18 mouse cellular contexts compared by ENCODE assay signal in genomic region chr1:154004647-154005046, GRCm38 (mm10).
"Had no signal": no experiment of that assay in that cellular context is flagged by ENCODE, and none has a peak within 500 bp of the region (broad histone marks: within the 10 kb centered on the region; RNA-seq: fewer than 3 reads in every experiment).

No protein-coding gene starts in this region.

- H3K27me3 ChIP-seq: neural tube, embryonic 13.5 days; neural tube, embryonic 15.5 days had no signal

- H3K36me3 ChIP-seq: midbrain, embryonic 10.5 days; neural tube, embryonic 13.5 days; neural tube, embryonic 15.5 days had no signal

- DNase-seq: lung, adult 18-20 months; lung, embryonic 14.5 days; lung, postnatal 10 days; lung, postnatal 4 days; midbrain, embryonic 14.5 days; retina, postnatal 1 day; right cerebral cortex, adult 18-20 months; right cerebral cortex, postnatal 25 days; right cerebral cortex, postnatal 4 days; spleen, adult 18-20 months; thymus, adult 18-20 months; thymus, postnatal 14 days; thymus, postnatal 36 days had no signal

- H3K9me3 ChIP-seq: midbrain, embryonic 10.5 days; neural tube, embryonic 13.5 days; neural tube, embryonic 15.5 days had no signal

- H3K4me3 ChIP-seq: midbrain, embryonic 10.5 days; myocyte; neural tube, embryonic 13.5 days; neural tube, embryonic 15.5 days had no signal

- H3K27ac ChIP-seq: midbrain, embryonic 10.5 days; neural tube, embryonic 13.5 days; neural tube, embryonic 15.5 days had no signal

- H3K4me1 ChIP-seq: midbrain, embryonic 10.5 days; neural tube, embryonic 13.5 days; neural tube, embryonic 15.5 days had no signal

- H3K9ac ChIP-seq: lung, embryonic 14.5 days; neural tube, embryonic 13.5 days; neural tube, embryonic 15.5 days had no signal

- ATAC-seq: midbrain, embryonic 16.5 days had no signal

- H3K4me2 ChIP-seq: lung, embryonic 14.5 days; neural tube, embryonic 13.5 days; neural tube, embryonic 15.5 days had no signal
